Mouse (Mus musculus) forebrain, postnatal 0 days (tissue): ENCODE measurements around the gene Gcc2. TPM values are rescaled to one million over a fixed set of nuclear protein-coding genes. Genes with fewer than 3 reads are reported as not detected.
"Not testable (repeated sequence)": the region's sequence is repeated elsewhere in the genome, so short reads cannot be mapped to it uniquely, and the experiment has no call there.

Source experiments
- ATAC-seq: fragments of 200-750 bp; cut with Nextera tagmentation; 2 replicates; pipeline ENCODE4 v1.8.0; 2017; ENCODE audit warnings: mild to moderate bottlenecking, moderate library complexity
- DNase-seq: peaks from one replicate; pipeline ENCODE4 v3.0.0-alpha.2; 2015
- H3K27ac ChIP-seq: fragments of 300-500 bp; sonication (generic); 2 replicates; pipeline ENCODE4 v1.5.1; 2014; ENCODE audit warnings: low read depth, mild to moderate bottlenecking, antibody characterized with exemption, low read length, moderate library complexity, mixed read lengths
- H3K27me3 ChIP-seq: fragments of 300-500 bp; sonication (generic); 2 replicates; pipeline ENCODE4 v1.6.1; 2014; ENCODE audit warnings: mild to moderate bottlenecking, low read length, mixed read lengths; ENCODE audit not compliant: insufficient read depth
- H3K36me3 ChIP-seq: fragments of 300-500 bp; sonication (generic); 2 replicates; pipeline ENCODE4 v1.6.1; 2014; ENCODE audit warnings: mild to moderate bottlenecking, moderate library complexity; ENCODE audit not compliant: insufficient read depth
- H3K4me1 ChIP-seq: fragments of 300-500 bp; sonication (generic); 2 replicates; pipeline ENCODE4 v1.6.1; 2014; ENCODE audit warnings: antibody characterized with exemption; ENCODE audit not compliant: insufficient read depth
- H3K4me2 ChIP-seq: fragments of 300-500 bp; sonication (generic); 2 replicates; pipeline ENCODE4 v1.6.1; 2014; ENCODE audit warnings: low read depth, mild to moderate bottlenecking, moderate library complexity
- H3K4me3 ChIP-seq: fragments of 300-500 bp; sonication (generic); 2 replicates; pipeline ENCODE4 v1.5.1; 2014; ENCODE audit warnings: low read depth, low read length, mixed read lengths
- H3K9ac ChIP-seq: fragments of 300-500 bp; sonication (generic); 2 replicates; pipeline ENCODE4 v1.6.1; 2014; ENCODE audit warnings: mild to moderate bottlenecking
- H3K9me3 ChIP-seq: fragments of 300-500 bp; sonication (generic); 2 replicates; pipeline ENCODE4 v1.6.1; 2016; ENCODE audit warnings: low read length
- WGBS: fragments of 180-500 bp; shearing (Covaris S2); extraction: QIAGEN DNeasy Blood & Tissue Kit; methylation state at CpG from one replicate; pipeline ENCODE4 v1.1.7; 2014; 5-methylcytosine and 5-hydroxymethylcytosine counted together
- polyA plus RNA-seq: library from polyadenylated mRNA; unstranded; fragments of >200 nt; fragmentation: Nextera tagmentation; extraction: Ambion mirVana; gene quantifications from 2 replicates; pipeline ENCODE4 v1.2.1, GENCODE M21; 2015
- total RNA-seq: library from RNA; depleted of rRNA; stranded (reverse); fragments of >200 nt; gene quantifications from 2 replicates; pipeline ENCODE4 v1.2.3, GENCODE M21; 2014

Gcc2 gene
- total and polyA plus RNA-seq, 2 experiments from 2014 or later = 36.7 to 96.5 TPM

GRCm38 (mm10) chr10:58224827-58225785, 30.2 kb upstream of the Gcc2 start, which contains the start of gene AW822073:
Gene AW822073, minus strand, starts transcription at chr10:58224930.
- not testable (repeated sequence) for H3K27me3 ChIP-seq, H3K27ac ChIP-seq, H3K9ac ChIP-seq, H3K4me2 ChIP-seq, H3K4me1 ChIP-seq, H3K36me3 ChIP-seq, DNase-seq, ATAC-seq, H3K9me3 ChIP-seq, H3K4me3 ChIP-seq
- 84% methylated on average over 16 of the region's 18 CpGs for WGBS

- not testable (repeated sequence) for H3K36me3 ChIP-seq, H3K4me2 ChIP-seq, H3K27ac ChIP-seq, H3K4me1 ChIP-seq, H3K4me3 ChIP-seq, ATAC-seq, H3K9me3 ChIP-seq, H3K9ac ChIP-seq, H3K27me3 ChIP-seq
- peak; percentile 4 for DNase-seq
- 89% methylated on average over 4 of the region's 4 CpGs for WGBS
Measured at GRCm38 (mm10) chr10:58226357-58226756, 28.9 kb upstream of the Gcc2 start.

- not testable (repeated sequence) for H3K4me2 ChIP-seq, H3K36me3 ChIP-seq, ATAC-seq, H3K4me3 ChIP-seq, DNase-seq, H3K9ac ChIP-seq, H3K4me1 ChIP-seq, H3K27ac ChIP-seq, H3K27me3 ChIP-seq
- WGBS = 91% methylated on average over 2 of the region's 6 CpGs
- H3K9me3 ChIP-seq = peaks cover 16% of the 10 kb centered on the region
Measured at GRCm38 (mm10) chr10:58227798-58228197, 27.5 kb upstream of the Gcc2 start.

- not testable (repeated sequence) for DNase-seq, H3K4me2 ChIP-seq, H3K9ac ChIP-seq, H3K4me3 ChIP-seq, H3K27me3 ChIP-seq, H3K36me3 ChIP-seq, H3K27ac ChIP-seq, ATAC-seq, H3K4me1 ChIP-seq
- 58% methylated on average over 3 of the region's 3 CpGs for WGBS
- H3K9me3 ChIP-seq = peaks cover 16% of the 10 kb centered on the region
Measured at GRCm38 (mm10) chr10:58230021-58230420, 25.3 kb upstream of the Gcc2 start.

- not testable (repeated sequence) for H3K4me2 ChIP-seq, H3K9ac ChIP-seq, H3K4me1 ChIP-seq, DNase-seq, H3K4me3 ChIP-seq, H3K36me3 ChIP-seq, H3K27me3 ChIP-seq, H3K27ac ChIP-seq
- peaks cover 16% of the 10 kb centered on the region for H3K9me3 ChIP-seq
- peak; percentile 30 for ATAC-seq
- WGBS = 85% methylated on average over 5 of the region's 7 CpGs
Measured at GRCm38 (mm10) chr10:58231088-58231487, 24.2 kb upstream of the Gcc2 start.

GRCm38 (mm10) chr10:58231779-58232640, 23.3 kb upstream of the Gcc2 start:
- DNase-seq (peak; percentile 11), ATAC-seq (peak; percentile 71)
- peaks cover 20% of the 10 kb centered on the region for H3K9me3 ChIP-seq
- H3K27me3 ChIP-seq, H3K27ac ChIP-seq, H3K9ac ChIP-seq, H3K4me3 ChIP-seq, H3K4me2 ChIP-seq, H3K36me3 ChIP-seq, H3K4me1 ChIP-seq: not testable (repeated sequence)
- WGBS = 90% methylated on average over 31 of the region's 35 CpGs

- H3K9me3 ChIP-seq = peaks cover 20% of the 10 kb centered on the region
- not testable (repeated sequence) for H3K36me3 ChIP-seq, H3K9ac ChIP-seq, H3K27me3 ChIP-seq, H3K4me1 ChIP-seq, H3K4me2 ChIP-seq, DNase-seq, H3K4me3 ChIP-seq, H3K27ac ChIP-seq
- ATAC-seq = peak; percentile 35
- WGBS = 88% methylated on average over 7 of the region's 8 CpGs
Measured at GRCm38 (mm10) chr10:58232641-58232969, 22.7 kb upstream of the Gcc2 start, which contains the start of gene Duxf3. Gene Duxf3, minus strand, starts transcription at chr10:58232675.

GRCm38 (mm10) chr10:58233054-58233739, 22.1 kb upstream of the Gcc2 start:
- not testable (repeated sequence) for H3K36me3 ChIP-seq, H3K27ac ChIP-seq, H3K4me1 ChIP-seq, H3K4me3 ChIP-seq, DNase-seq, H3K9ac ChIP-seq, H3K27me3 ChIP-seq, H3K4me2 ChIP-seq
- WGBS = 82% methylated on average over 9 of the region's 10 CpGs
- peaks cover 20% of the 10 kb centered on the region for H3K9me3 ChIP-seq
- ATAC-seq = peak; percentile 25

GRCm38 (mm10) chr10:58233740-58234121, 21.6 kb upstream of the Gcc2 start:
- not testable (repeated sequence) for H3K36me3 ChIP-seq, H3K4me1 ChIP-seq, DNase-seq, ATAC-seq, H3K27me3 ChIP-seq, H3K4me2 ChIP-seq, H3K27ac ChIP-seq, H3K4me3 ChIP-seq, H3K9ac ChIP-seq
- H3K9me3 ChIP-seq = peaks cover 20% of the 10 kb centered on the region
